Mouse (Mus musculus) heart, embryonic 12.5 days (tissue): ENCODE data around the gene Tmem200a. TPM values are rescaled to one million over a fixed set of nuclear protein-coding genes. Genes with fewer than 3 reads are reported as not detected.

Source experiments
- ATAC-seq: fragments of 200-750 bp; cut with Nextera tagmentation; 2 replicates; pipeline ENCODE4 v1.8.0; 2017; ENCODE audit warnings: moderate TSS enrichment, moderate library complexity; ENCODE audit not compliant: insufficient number of reproducible peaks, low FRiP score
- H3K27ac ChIP-seq: fragments of 300-500 bp; sonication (generic); 2 replicates; pipeline ENCODE4 v1.5.1; 2016; ENCODE audit warnings: mild to moderate bottlenecking, moderate library complexity; ENCODE audit not compliant: poor library complexity, severe bottlenecking
- H3K27me3 ChIP-seq: fragments of 300-500 bp; sonication (generic); replicated peaks from 2 replicates; pipeline ENCODE4 v1.6.1; 2016; ENCODE audit warnings: mild to moderate bottlenecking, moderate library complexity
- H3K36me3 ChIP-seq: fragments of 300-500 bp; sonication (generic); 2 replicates; pipeline ENCODE4 v1.6.1; 2016; ENCODE audit warnings: mild to moderate bottlenecking, moderate library complexity
- H3K4me1 ChIP-seq: fragments of 300-500 bp; sonication (generic); replicated peaks from 2 replicates; pipeline ENCODE4 v1.6.1; 2016; ENCODE audit warnings: mild to moderate bottlenecking
- H3K4me2 ChIP-seq: fragments of 300-500 bp; sonication (generic); 2 replicates; pipeline ENCODE4 v1.6.1; 2016; ENCODE audit warnings: mild to moderate bottlenecking, moderate library complexity
- H3K4me3 ChIP-seq: fragments of 300-500 bp; sonication (generic); 2 replicates; pipeline ENCODE4 v1.5.1; 2016; ENCODE audit warnings: mild to moderate bottlenecking
- H3K9ac ChIP-seq: fragments of 300-500 bp; sonication (generic); 2 replicates; pipeline ENCODE4 v1.6.1; 2016; ENCODE audit warnings: mild to moderate bottlenecking, moderate library complexity
- H3K9me3 ChIP-seq: fragments of 300-500 bp; sonication (generic); replicated peaks from 2 replicates; pipeline ENCODE4 v1.6.1; 2016; ENCODE audit warnings: mild to moderate bottlenecking, moderate library complexity
- WGBS: fragments of 180-500 bp; shearing (Covaris S2); methylation state at CpG from one replicate; pipeline ENCODE4 v1.1.7; 2016; 5-methylcytosine and 5-hydroxymethylcytosine counted together
- polyA plus RNA-seq: library from polyadenylated mRNA; unstranded; fragments of >200 nt; fragmentation: Nextera tagmentation; extraction: Ambion mirVana; gene quantifications from 2 replicates; pipeline ENCODE4 v1.2.1, GENCODE M21; 2016

Gene Tmem200a
- polyA plus RNA-seq, 1 experiment from 2014 or later: 1.1 TPM

DNA sequence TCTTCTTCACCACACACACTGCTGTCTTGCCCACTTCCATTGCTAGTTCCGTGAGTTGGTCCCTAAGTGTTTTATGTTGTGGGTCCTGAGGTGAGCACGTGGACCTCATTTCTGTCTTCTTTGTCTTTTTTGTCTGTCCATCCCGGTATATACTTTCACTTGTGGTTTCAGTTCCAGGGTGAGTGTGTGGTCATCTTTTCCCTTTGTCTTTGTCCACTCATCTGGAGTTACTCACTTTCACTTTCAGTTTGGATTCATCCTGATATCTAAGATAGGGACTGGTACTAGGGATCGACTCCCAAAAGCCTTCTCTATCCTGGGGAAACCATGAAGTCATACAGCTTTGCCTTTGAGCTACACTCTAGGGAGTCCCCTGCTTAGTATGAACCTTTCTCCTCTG lies 15.8 kb downstream of the Tmem200a start:
- Histone ChIP-seq H3K9me3 (no peaks in the 10 kb centered on the region), H3K36me3 (no peaks in the 10 kb centered on the region), H3K9ac (no peak overlapping the region), H3K27ac (no peak overlapping the region), H3K4me2 (no peak overlapping the region), H3K4me1 (no peaks in the 10 kb centered on the region), H3K4me3 (no peak overlapping the region), H3K27me3 (no peaks in the 10 kb centered on the region)
- ATAC-seq: no peak
- 79% methylated on average over 4 of the region's 4 CpGs for WGBS

DNA sequence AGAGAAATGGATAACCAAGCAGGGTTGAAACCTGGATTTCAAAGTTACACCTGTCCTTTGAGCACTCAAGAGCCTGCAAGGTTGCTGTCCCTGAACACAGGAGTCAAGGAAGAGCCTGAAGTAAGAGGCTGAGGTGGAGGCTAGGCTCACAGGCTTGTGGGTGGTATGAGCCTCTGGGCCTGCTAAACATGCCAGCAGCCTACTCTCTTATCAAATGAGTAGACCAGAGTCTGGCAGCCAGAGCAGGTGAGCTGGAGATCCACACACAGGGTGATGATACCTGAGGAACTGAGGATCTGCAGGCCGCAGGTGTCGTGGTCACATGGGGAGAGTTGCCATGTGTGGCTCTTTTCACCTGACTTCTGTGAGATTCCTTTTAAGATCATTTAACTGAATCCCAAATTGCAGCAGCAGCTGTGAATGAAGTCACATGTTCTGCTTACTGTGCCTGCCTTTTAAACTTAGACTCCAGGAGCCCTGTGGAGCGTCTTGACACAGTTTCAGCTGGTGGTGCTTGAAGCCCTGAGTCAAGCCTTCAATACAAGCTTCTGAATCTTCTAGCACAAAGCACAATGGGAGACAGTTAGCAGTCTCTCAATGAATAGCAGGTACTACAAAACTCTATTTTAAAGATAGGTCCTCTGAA lies 19.1 kb downstream of the Tmem200a start:
- Histone ChIP-seq H3K36me3 (no peaks in the 10 kb centered on the region), H3K4me2 (no peak overlapping the region), H3K27me3 (no peaks in the 10 kb centered on the region), H3K4me1 (no peaks in the 10 kb centered on the region), H3K9me3 (no peaks in the 10 kb centered on the region), H3K9ac (no peak overlapping the region), H3K27ac (no peak overlapping the region), H3K4me3 (no peak overlapping the region)
- 77% methylated on average over 3 of the region's 3 CpGs for WGBS
- ATAC-seq: no peak

GRCm38 (mm10) chr10:26051177-26051576 lies 27.7 kb downstream of the Tmem200a start:
- no peaks in the 10 kb centered on the region for H3K36me3 ChIP-seq
- H3K4me1 ChIP-seq: no peaks in the 10 kb centered on the region
- ATAC-seq: no peak
- no peak overlapping the region for H3K9ac ChIP-seq
- no peaks in the 10 kb centered on the region for H3K27me3 ChIP-seq
- no peak overlapping the region for H3K4me3 ChIP-seq
- WGBS: 84% methylated on average over 2 of the region's 2 CpGs
- H3K9me3 ChIP-seq: no peaks in the 10 kb centered on the region
- no peak overlapping the region for H3K27ac ChIP-seq
- H3K4me2 ChIP-seq: no peak overlapping the region

GRCm38 (mm10) chr10:26034931-26035330 lies 43.9 kb downstream of the Tmem200a start:
- no peak overlapping the region for H3K9ac ChIP-seq
- H3K36me3 ChIP-seq: no peaks in the 10 kb centered on the region
- H3K4me2 ChIP-seq: no peak overlapping the region
- WGBS: 67% methylated on average over 5 of the region's 5 CpGs
- H3K9me3 ChIP-seq: no peaks in the 10 kb centered on the region
- H3K27ac ChIP-seq: no peak overlapping the region
- ATAC-seq: no peak
- no peaks in the 10 kb centered on the region for H3K27me3 ChIP-seq
- no peaks in the 10 kb centered on the region for H3K4me1 ChIP-seq
- no peak overlapping the region for H3K4me3 ChIP-seq

DNA sequence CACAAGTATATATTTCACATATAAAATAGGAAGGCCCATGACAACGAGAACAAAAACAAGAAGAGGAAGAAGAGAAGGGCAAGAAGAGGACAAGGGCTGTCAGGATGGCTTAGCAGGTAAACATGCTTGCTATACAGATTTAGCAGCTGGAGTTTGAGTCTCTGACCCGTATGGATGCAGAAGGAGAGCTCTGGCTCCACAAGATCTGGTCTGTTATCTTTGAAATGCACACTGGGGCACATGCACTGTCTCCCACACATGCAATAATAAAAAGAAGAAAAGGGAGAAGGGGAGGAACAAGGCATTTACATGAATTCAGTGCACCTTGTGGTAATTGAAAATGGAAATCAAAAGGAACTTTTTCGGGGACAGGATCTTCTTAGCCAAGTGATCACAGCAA lies 60.1 kb downstream of the Tmem200a start:
- Histone ChIP-seq H3K27me3 (no peaks in the 10 kb centered on the region), H3K4me2 (no peak overlapping the region), H3K36me3 (no peaks in the 10 kb centered on the region), H3K9me3 (no peaks in the 10 kb centered on the region), H3K9ac (no peak overlapping the region), H3K4me3 (no peak overlapping the region), H3K27ac (no peak overlapping the region), H3K4me1 (no peaks in the 10 kb centered on the region)
- WGBS: 60% methylated on average over 3 of the region's 3 CpGs
- ATAC-seq: no peak

DNA sequence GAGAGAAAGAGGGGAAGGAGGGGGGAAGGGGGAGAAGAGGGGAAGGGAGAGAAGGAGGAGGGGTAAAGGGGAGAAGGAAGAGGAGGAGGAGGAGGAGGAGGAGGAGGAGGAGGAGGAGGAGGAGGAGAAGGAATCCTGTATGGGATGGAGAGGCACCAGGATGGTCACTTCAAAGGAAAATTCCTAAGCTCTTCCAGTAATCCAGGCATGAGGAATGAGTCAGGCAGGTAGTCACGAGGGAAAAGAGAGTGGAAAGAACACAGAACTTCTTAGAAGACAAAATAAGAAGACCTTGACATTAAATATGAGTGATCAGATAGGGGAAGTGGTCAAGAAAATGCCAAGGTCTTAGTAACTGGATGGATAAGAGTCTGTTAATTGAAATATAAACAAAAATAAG lies 64.6 kb downstream of the Tmem200a start:
- no peaks in the 10 kb centered on the region for H3K4me1 ChIP-seq
- no peak overlapping the region for H3K4me3 ChIP-seq
- H3K4me2 ChIP-seq: no peak overlapping the region
- no peaks in the 10 kb centered on the region for H3K9me3 ChIP-seq
- no peak overlapping the region for H3K9ac ChIP-seq
- no peaks in the 10 kb centered on the region for H3K36me3 ChIP-seq
- no peak for ATAC-seq
- H3K27ac ChIP-seq: no peak overlapping the region
- 30% methylated on average over 1 of the region's 1 CpGs for WGBS
- H3K27me3 ChIP-seq: no peaks in the 10 kb centered on the region

DNA sequence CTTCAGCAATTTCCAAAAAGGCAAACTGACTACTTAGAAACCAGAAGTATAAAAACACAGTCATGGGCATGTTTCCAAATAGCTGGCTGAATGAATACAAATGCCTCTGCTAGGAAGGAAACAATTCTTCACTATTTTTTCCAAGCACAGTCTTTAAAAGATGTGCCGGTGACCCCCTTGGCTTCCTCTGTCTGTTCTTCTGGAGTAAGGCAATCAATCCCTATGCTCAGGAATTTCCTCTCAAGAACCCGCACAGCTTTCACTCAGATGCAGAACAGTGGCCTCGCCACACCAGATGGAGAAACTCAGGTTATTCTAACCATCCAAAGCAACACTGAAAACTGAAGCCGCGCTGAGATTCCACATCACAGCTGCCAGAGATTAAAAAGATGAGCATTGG lies 69.9 kb downstream of the Tmem200a start:
- Histone ChIP-seq H3K9me3 (no peaks in the 10 kb centered on the region), H3K4me3 (no peak overlapping the region), H3K4me1 (no peaks in the 10 kb centered on the region), H3K27ac (no peak overlapping the region), H3K4me2 (no peak overlapping the region), H3K9ac (no peak overlapping the region), H3K36me3 (no peaks in the 10 kb centered on the region), H3K27me3 (no peaks in the 10 kb centered on the region)
- no peak for ATAC-seq
- 50% methylated on average over 5 of the region's 5 CpGs for WGBS

DNA sequence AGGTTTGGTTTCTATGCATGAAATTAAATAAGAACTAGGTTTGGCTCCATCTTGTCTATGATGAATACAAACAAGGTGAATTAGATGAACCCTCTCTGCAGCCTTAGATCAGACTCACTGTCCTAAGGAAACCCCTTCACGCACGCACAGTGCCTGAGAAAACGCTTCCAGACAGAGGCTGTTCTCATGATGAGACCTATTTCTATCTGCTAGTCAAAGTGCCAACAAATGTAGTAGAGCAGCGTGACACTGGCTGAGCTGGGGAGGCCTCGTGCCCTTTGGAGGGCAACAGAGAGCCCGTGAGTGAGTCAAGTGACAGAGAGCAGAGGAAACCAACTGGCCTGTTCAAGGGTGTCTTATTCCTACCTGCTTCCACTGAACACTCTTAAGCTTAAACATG lies 73.4 kb downstream of the Tmem200a start:
- H3K4me3 ChIP-seq: no peak overlapping the region
- H3K4me1 ChIP-seq: no peaks in the 10 kb centered on the region
- no peaks in the 10 kb centered on the region for H3K27me3 ChIP-seq
- no peaks in the 10 kb centered on the region for H3K9me3 ChIP-seq
- WGBS: 79% methylated on average over 6 of the region's 6 CpGs
- no peak for ATAC-seq
- no peaks in the 10 kb centered on the region for H3K36me3 ChIP-seq
- no peak overlapping the region for H3K27ac ChIP-seq
- H3K4me2 ChIP-seq: no peak overlapping the region
- no peak overlapping the region for H3K9ac ChIP-seq

- no peak overlapping the region for H3K4me3 ChIP-seq
- H3K9me3 ChIP-seq: no peaks in the 10 kb centered on the region
- no peak overlapping the region for H3K27ac ChIP-seq
- no peak for ATAC-seq
- H3K4me2 ChIP-seq: no peak overlapping the region
- H3K36me3 ChIP-seq: no peaks in the 10 kb centered on the region
- no peaks in the 10 kb centered on the region for H3K4me1 ChIP-seq
- H3K27me3 ChIP-seq: no peaks in the 10 kb centered on the region
- WGBS: 79% methylated on average over 2 of the region's 2 CpGs
- H3K9ac ChIP-seq: no peak overlapping the region
These were observed 78.0 kb downstream of the Tmem200a start for GRCm38 (mm10) chr10:26000893-26001292.

DNA sequence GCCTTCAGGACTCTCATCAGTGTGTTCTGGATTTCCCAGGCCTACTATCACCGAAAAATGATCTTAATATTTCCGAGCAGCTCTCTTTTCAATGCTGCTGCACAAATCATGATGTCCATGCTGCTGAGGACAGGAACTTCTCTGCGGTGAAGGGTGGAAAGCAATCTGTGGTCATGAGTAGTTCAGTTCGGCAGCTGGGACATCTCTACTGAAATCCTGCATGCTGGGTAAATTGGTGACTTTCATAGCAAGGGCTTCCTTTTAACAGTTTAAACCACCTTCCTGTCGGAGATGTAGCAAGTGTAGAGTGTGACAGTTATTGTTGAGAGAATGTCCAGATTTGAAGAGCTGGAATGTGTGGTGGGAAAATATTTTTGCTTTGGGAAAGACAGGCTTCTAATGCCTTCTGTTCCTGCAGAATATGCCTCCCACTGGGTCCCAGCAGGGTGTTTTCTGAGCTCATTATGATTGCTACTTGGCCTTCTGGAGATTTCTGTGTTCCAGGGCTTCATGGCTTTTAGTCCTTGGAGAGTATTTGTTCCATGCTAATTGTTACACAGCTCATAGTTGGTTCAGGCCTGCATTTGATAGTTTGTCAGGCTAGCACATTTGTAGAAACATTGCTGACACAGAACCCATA lies 79.4 kb downstream of the Tmem200a start:
- H3K36me3 ChIP-seq: no peaks in the 10 kb centered on the region
- no peak overlapping the region for H3K4me2 ChIP-seq
- ATAC-seq: no peak
- no peak overlapping the region for H3K9ac ChIP-seq
- WGBS: 75% methylated on average over 5 of the region's 5 CpGs
- no peaks in the 10 kb centered on the region for H3K27me3 ChIP-seq
- no peaks in the 10 kb centered on the region for H3K4me1 ChIP-seq
- H3K9me3 ChIP-seq: no peaks in the 10 kb centered on the region
- H3K4me3 ChIP-seq: no peak overlapping the region
- no peak overlapping the region for H3K27ac ChIP-seq

GRCm38 (mm10) chr10:25984056-25984455 lies 94.8 kb downstream of the Tmem200a start:
- ATAC-seq: no peak
- H3K4me1 ChIP-seq: no peaks in the 10 kb centered on the region
- H3K27ac ChIP-seq: no peak overlapping the region
- H3K27me3 ChIP-seq: no peaks in the 10 kb centered on the region
- no peaks in the 10 kb centered on the region for H3K36me3 ChIP-seq
- no peak overlapping the region for H3K4me2 ChIP-seq
- WGBS: 75% methylated on average over 2 of the region's 2 CpGs
- H3K4me3 ChIP-seq: no peak overlapping the region
- no peak overlapping the region for H3K9ac ChIP-seq
- no peaks in the 10 kb centered on the region for H3K9me3 ChIP-seq

- Histone ChIP-seq H3K36me3 (no peaks in the 10 kb centered on the region), H3K27ac (no peak overlapping the region), H3K9me3 (no peaks in the 10 kb centered on the region), H3K4me3 (no peak overlapping the region), H3K9ac (no peak overlapping the region), H3K27me3 (no peaks in the 10 kb centered on the region), H3K4me1 (no peaks in the 10 kb centered on the region), H3K4me2 (no peak overlapping the region)
- no peak for ATAC-seq
- WGBS: 65% methylated on average over 1 of the region's 1 CpGs
These were observed 96.2 kb downstream of the Tmem200a start for GRCm38 (mm10) chr10:25982617-25983016.
